Mouse (Mus musculus) right cerebral cortex, postnatal 14 days (tissue): ENCODE results near the gene Pgghg.
"Not testable (repeated sequence)": the region's sequence is repeated elsewhere in the genome, so short reads cannot be mapped to it uniquely, and the experiment has no call there.

ENCODE experiments used
- DNase-seq: peaks from one replicate; pipeline ENCODE4 v3.0.0; 2022

The Pgghg gene

GRCm38 (mm10) chr7:140956556-140956869 is 15.3 kb downstream of the Pgghg start:
- no peak for DNase-seq

GRCm38 (mm10) chr7:140959181-140959901 is 18.1 kb downstream of the Pgghg start:
- DNase-seq: no peak

GRCm38 (mm10) chr7:140960026-140960425 is 18.8 kb downstream of the Pgghg start:
- no peak for DNase-seq

- DNase-seq: no peak
These were observed 20.2 kb downstream of the Pgghg start for GRCm38 (mm10) chr7:140961416-140961815.

- no peak for DNase-seq
These were observed 21.5 kb downstream of the Pgghg start for GRCm38 (mm10) chr7:140962733-140963132.

GRCm38 (mm10) chr7:140966921-140967320 is 25.7 kb downstream of the Pgghg start, which contains the start of gene Ifitm1:
TSS of gene Ifitm1 (plus strand) at chr7:140967221.
- DNase-seq: no peak

GRCm38 (mm10) chr7:140967862-140968591 is 26.8 kb downstream of the Pgghg start:
- no peak for DNase-seq

- DNase-seq: not testable (repeated sequence)
These were observed 27.5 kb downstream of the Pgghg start for GRCm38 (mm10) chr7:140968710-140969109.

- DNase-seq: no peak
These were observed 29.7 kb downstream of the Pgghg start for GRCm38 (mm10) chr7:140970931-140971330.

- DNase-seq: no peak
These were observed 30.4 kb downstream of the Pgghg start for GRCm38 (mm10) chr7:140971479-140972171.

GRCm38 (mm10) chr7:140973396-140974165 is 32.4 kb downstream of the Pgghg start:
- no peak for DNase-seq

- DNase-seq: no peak
These were observed 33.7 kb downstream of the Pgghg start for GRCm38 (mm10) chr7:140974940-140975339.

GRCm38 (mm10) chr7:140975465-140975864 is 34.3 kb downstream of the Pgghg start:
- DNase-seq: no peak

GRCm38 (mm10) chr7:140976720-140977119 is 35.5 kb downstream of the Pgghg start:
- not testable (repeated sequence) for DNase-seq

GRCm38 (mm10) chr7:140981704-140982103 is 40.5 kb downstream of the Pgghg start:
- DNase-seq: no peak

GRCm38 (mm10) chr7:140982971-140983370 is 41.8 kb downstream of the Pgghg start:
- DNase-seq: no peak

- no peak for DNase-seq
These were observed 46.3 kb downstream of the Pgghg start for GRCm38 (mm10) chr7:140987182-140988138.

GRCm38 (mm10) chr7:140989022-140989421 is 47.8 kb downstream of the Pgghg start:
- no peak for DNase-seq

GRCm38 (mm10) chr7:140990185-140990584 is 49.0 kb downstream of the Pgghg start:
- no peak for DNase-seq

GRCm38 (mm10) chr7:140990622-140991021 is 49.4 kb downstream of the Pgghg start:
- no peak for DNase-seq

GRCm38 (mm10) chr7:140991117-140991689 is 50.0 kb downstream of the Pgghg start:
- no peak for DNase-seq
